Mouse (Mus musculus): ENCODE measurements around the gene Gm10277. TPM values are rescaled to one million over a fixed set of nuclear protein-coding genes. Genes with fewer than 3 reads are reported as not detected.

Gm10277 gene
- polyA plus RNA-seq (2017; shearing (Covaris generic)), result 0.15 TPM

DNA sequence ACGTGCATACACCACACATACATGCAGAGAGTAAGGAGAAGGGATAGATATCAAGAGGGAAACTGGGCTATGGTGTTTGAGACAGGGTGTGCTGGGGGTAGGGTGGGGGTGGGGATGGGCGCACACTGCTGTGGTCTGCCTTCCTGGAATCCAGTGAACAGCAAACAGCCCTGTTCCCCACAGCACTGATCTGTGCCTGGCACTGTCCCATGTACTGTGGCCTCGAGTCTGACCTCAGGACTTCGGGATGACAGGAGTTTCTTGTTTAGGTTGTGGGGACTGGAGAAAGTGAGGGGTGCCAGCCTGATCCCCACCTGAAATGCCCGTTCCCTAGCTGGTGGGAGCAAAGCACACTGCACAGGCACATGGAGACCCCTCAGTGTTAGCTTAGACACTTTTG is at the start of gene Gm10277:
Gm10277 (minus strand) TSS at position 41 of the 400 bp plus-strand sequence.

DNA sequence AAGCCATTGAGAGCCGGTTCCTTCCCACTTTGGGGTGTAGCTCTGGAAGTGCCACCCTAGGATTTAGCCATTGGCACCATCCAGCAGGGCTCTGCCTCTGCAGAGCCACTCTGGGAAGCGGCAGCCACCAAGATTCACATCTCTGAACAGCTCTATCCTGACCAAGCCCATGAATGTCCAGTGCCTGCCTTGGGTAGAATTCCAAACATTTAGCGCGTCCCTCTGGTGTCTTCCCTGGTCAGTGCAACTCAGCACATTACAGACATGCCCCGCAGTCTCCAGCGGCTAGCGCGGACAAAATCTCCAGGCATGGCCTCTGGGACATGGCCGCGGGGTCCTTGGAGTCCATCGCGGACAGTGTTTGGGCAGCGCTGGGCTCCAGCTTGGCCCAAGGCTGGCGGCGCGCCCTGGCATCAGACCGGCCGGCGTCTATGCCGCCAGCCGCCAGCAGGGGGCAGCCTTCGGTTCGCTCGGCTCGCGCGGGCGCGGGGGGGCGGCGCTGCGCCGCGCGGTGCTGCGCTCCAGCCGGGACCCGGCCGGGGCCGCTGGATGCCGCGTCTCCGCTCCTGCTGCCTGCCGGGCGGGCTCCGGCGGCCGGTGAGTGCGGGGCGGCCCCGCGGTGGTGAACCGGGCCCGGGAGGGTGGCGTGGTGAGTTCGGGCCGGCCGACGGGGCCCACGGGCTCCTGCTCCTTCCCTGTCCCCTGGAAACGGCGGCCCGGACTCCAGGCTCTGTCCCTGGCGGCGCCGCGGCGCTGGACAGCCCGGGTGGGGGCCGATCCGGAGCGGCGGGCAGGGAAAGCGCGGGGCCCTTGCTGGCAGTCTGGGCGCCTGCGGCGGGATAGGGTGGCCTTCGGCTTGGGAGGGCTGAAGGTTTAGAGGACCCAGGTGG is 24.5 kb downstream of the Gm10277 start, which contains the start of gene Myo18a:
Myo18a (plus strand) TSS at position 464 of the 890 bp plus-strand sequence.

Other genes starting within 250 kb of the Gm10277 start
- gene Taok1, start 179.9 kb downstream of the Gm10277 start, polyA plus RNA-seq (2017; shearing (Covaris generic)), result 10.0 TPM
- 109 TPM for gene Nufip2, start 101.6 kb downstream of the Gm10277 start, polyA plus RNA-seq (2017; shearing (Covaris generic))
- gene Cryba1, start 62.5 kb downstream of the Gm10277 start, polyA plus RNA-seq (2017; shearing (Covaris generic)), result not detected
- gene Myo18a, start 24.5 kb downstream of the Gm10277 start, polyA plus RNA-seq (2017; shearing (Covaris generic)), result 32.0 TPM
- gene Pipox, start 106.3 kb upstream of the Gm10277 start, polyA plus RNA-seq (2017; shearing (Covaris generic)), result not detected
- not detected for gene Sez6, start 143.1 kb upstream of the Gm10277 start, polyA plus RNA-seq (2017; shearing (Covaris generic))
- gene Phf12, start 195.0 kb upstream of the Gm10277 start, polyA plus RNA-seq (2017; shearing (Covaris generic)), result 48.0 TPM
- gene Dhrs13, start 244.5 kb upstream of the Gm10277 start, polyA plus RNA-seq (2017; shearing (Covaris generic)), result 10.4 TPM

All from naive thymus-derived CD4-positive, alpha-beta T cell, adult 5 months (primary cell).